Mouse (Mus musculus): ENCODE measurements around the gene Ncor2.

GRCm38 (mm10) chr5:125052237-125052602 is 126.8 kb downstream of the Ncor2 start:
- TF ChIP-seq MYOG (IDR thresholded peaks at IDR 0.05; ENCODE audit: control insufficient read depth, extremely low read depth, insufficient read length): no peak
- TF ChIP-seq CTCF (IDR thresholded peaks at IDR 0.05; ENCODE audit: control insufficient read depth, insufficient read depth, insufficient read length): no peak
- TF ChIP-seq USF1 (IDR thresholded peaks at IDR 0.05; ENCODE audit: low read depth): no peak
